Mouse (Mus musculus): ENCODE data around the gene Spen. TPM values are rescaled to one million over a fixed set of nuclear protein-coding genes. Genes with fewer than 3 reads are reported as not detected.

The Spen gene
- polyA plus RNA-seq, 1 experiment from 2014 or later: 6.2 TPM

DNA sequence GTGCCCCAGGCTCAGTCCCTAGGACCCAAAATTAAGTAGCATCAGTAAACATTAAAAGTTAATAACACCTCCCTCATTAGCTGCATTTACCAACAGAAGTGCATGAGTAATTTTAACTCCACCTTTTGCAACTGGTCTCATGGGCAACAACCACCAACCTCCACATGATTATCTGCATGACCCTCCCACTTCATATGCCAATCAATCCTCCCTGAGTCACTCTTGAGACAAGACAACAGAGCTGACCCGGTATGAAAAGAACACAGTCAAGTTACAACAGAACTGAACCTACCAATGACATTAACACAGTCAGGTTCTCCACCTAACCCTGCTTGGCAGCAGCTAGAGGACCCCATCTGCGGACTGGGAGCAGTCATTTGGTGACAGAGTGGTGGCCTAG is 12.5 kb downstream of the Spen start:
- Histone ChIP-seq H3K27me3 (ENCODE audit: insufficient read depth, low read length) (no peaks in the 10 kb centered on the region), H3K4me3 (replicated peaks; ENCODE audit: low read depth, low read length) (no peak overlapping the region), H3K9ac (ENCODE audit: low read depth, low read length) (no peak overlapping the region), H3K4me2 (ENCODE audit: low read length) (no peak overlapping the region), H3K27ac (no peak overlapping the region), H3K4me1 (replicated peaks; ENCODE audit: insufficient read depth, low read length) (peaks cover 9% of the 10 kb centered on the region; the same call in 1 of the 2 replicates), H3K36me3 (ENCODE audit: insufficient read depth, low read length) (peaks cover 9% of the 10 kb centered on the region), H3K9me3 (replicated peaks; ENCODE audit: low read length) (no peaks in the 10 kb centered on the region)
- 69% methylated on average over 2 of the region's 2 CpGs for WGBS
- ATAC-seq (replicated peaks; ENCODE audit: low FRiP score, low read depth) (no peak), DNase-seq (ENCODE audit: low spot score) (no peak)
- TF ChIP-seq CTCF (IDR thresholded peaks at IDR 0.05; ENCODE audit: low read depth): no peak

DNA sequence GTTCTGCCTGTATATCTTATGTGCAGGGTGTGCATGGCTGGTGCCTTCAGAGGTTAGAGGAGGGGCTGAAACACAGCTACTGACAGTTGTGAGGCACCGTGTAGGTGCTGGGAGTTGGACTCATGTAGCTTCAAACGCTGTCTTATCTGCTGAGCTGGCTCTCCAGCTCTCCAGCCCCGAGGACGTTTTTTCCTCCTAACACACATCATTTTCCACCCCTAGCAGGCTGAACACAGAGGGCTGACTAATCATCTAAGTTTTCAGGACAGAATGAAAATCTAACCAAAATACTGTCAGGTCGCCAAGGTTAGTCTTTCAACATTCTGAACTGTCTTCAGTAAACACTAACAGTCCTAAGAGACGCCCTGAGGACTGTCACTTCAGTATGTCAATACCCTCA is 13.7 kb downstream of the Spen start:
- Histone ChIP-seq H3K4me2 (ENCODE audit: low read length) (no peak overlapping the region), H3K36me3 (ENCODE audit: insufficient read depth, low read length) (peaks cover 14% of the 10 kb centered on the region), H3K4me3 (replicated peaks; ENCODE audit: low read depth, low read length) (no peak overlapping the region), H3K27ac (peak overlapping the region; percentile 37; the same call in 1 of the 2 replicates), H3K9me3 (replicated peaks; ENCODE audit: low read length) (no peaks in the 10 kb centered on the region), H3K4me1 (replicated peaks; ENCODE audit: insufficient read depth, low read length) (peaks cover 9% of the 10 kb centered on the region; the same call in 1 of the 2 replicates), H3K27me3 (ENCODE audit: insufficient read depth, low read length) (no peaks in the 10 kb centered on the region), H3K9ac (ENCODE audit: low read depth, low read length) (no peak overlapping the region)
- ATAC-seq (replicated peaks; ENCODE audit: low FRiP score, low read depth): no peak
- TF ChIP-seq CTCF (IDR thresholded peaks at IDR 0.05; ENCODE audit: low read depth): no peak
- DNase-seq (ENCODE audit: low spot score): no peak
- WGBS: 34% methylated on average over 6 of the region's 6 CpGs

DNA sequence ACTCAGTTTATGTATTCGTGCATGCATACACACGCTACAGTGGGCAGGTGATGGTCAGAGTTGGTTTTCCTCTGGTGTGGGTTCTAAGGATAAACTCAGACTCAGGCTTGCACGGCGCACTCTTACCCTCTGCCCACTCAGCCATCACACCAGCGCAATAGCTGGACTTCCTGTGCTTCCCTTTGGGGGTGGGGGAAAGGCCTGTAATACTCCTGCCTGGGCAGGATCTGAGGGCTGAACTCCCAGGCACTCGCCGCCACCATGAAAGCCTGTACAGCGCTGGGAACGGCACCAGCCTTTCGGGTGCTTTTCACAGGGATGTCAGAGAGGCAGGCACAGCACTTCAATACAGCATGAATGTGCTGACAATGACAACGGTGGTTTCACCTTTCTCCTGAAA is 15.3 kb downstream of the Spen start:
- TF ChIP-seq CTCF (IDR thresholded peaks at IDR 0.05; ENCODE audit: low read depth): no peak
- ATAC-seq (replicated peaks; ENCODE audit: low FRiP score, low read depth) (peak; percentile 57; the same call in 1 of the 2 replicates), DNase-seq (ENCODE audit: low spot score) (peak; percentile 58)
- Histone ChIP-seq H3K4me1 (replicated peaks; ENCODE audit: insufficient read depth, low read length) (peaks cover 9% of the 10 kb centered on the region; the same call in 1 of the 2 replicates), H3K4me3 (replicated peaks; ENCODE audit: low read depth, low read length) (no peak overlapping the region), H3K4me2 (ENCODE audit: low read length) (peak overlapping the region; percentile 1; the same call in 1 of the 2 replicates), H3K27ac (peak overlapping the region; percentile 48; the same call in 1 of the 2 replicates), H3K36me3 (ENCODE audit: insufficient read depth, low read length) (peaks cover 18% of the 10 kb centered on the region), H3K27me3 (ENCODE audit: insufficient read depth, low read length) (no peaks in the 10 kb centered on the region), H3K9me3 (replicated peaks; ENCODE audit: low read length) (no peaks in the 10 kb centered on the region), H3K9ac (ENCODE audit: low read depth, low read length) (no peak overlapping the region)
- 35% methylated on average over 11 of the region's 11 CpGs for WGBS

DNA sequence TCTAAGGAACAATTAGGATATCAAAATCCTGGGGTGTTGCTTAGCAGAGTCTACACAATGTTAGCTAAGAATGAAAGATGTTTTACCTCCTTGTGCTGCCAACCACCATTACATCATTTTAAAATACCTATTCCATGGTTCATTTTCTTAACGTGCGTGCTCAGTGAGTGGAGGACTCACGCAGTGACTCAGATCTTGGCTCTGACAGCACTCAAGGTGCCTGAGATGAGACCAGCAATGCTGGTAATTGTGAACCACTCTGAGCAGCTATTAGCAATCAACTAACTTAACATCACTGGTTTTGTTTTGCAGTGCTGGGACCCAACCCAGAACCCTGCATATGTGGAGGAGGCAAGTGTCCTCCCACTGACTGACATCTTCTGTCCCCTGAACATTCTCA is 20.0 kb downstream of the Spen start:
- H3K4me2 ChIP-seq (ENCODE audit: low read length): no peak overlapping the region
- no peak overlapping the region for H3K9ac ChIP-seq (ENCODE audit: low read depth, low read length)
- no peak overlapping the region for H3K4me3 ChIP-seq (replicated peaks; ENCODE audit: low read depth, low read length)
- DNase-seq (ENCODE audit: low spot score): no peak
- H3K9me3 ChIP-seq (replicated peaks; ENCODE audit: low read length): no peaks in the 10 kb centered on the region
- 83% methylated on average over 3 of the region's 3 CpGs for WGBS
- H3K36me3 ChIP-seq (ENCODE audit: insufficient read depth, low read length): peaks cover 30% of the 10 kb centered on the region
- no peaks in the 10 kb centered on the region for H3K27me3 ChIP-seq (ENCODE audit: insufficient read depth, low read length)
- no peak for TF ChIP-seq CTCF (IDR thresholded peaks at IDR 0.05; ENCODE audit: low read depth)
- ATAC-seq (replicated peaks; ENCODE audit: low FRiP score, low read depth): no peak
- H3K27ac ChIP-seq: no peak overlapping the region
- peaks cover 13% of the 10 kb centered on the region for H3K4me1 ChIP-seq (replicated peaks; ENCODE audit: insufficient read depth, low read length)

DNA sequence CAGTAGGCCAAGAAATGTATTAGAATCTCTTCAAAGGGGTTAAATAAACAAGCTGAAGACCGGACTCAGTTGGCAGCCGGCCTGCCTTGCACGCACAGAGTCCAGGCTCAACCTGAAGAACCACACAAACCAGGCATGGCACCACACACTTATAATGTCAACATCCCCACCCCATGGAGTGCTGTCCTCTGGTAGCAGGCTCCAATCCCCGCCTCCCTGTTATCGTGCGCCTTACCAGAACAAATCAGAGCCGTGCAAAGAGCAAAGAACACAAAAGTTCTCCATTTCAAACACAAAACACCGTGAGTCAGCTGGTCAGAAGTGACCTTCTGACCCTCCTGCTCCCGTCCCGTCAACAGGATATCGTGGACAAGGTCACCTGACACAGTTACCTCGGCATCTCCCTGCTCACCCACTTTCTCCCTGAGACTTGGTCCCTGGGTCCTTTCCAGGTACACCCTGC is 24.2 kb downstream of the Spen start:
- Histone ChIP-seq H3K36me3 (ENCODE audit: insufficient read depth, low read length) (peaks cover 15% of the 10 kb centered on the region; the same call in 1 of the 2 replicates), H3K9ac (ENCODE audit: low read depth, low read length) (no peak overlapping the region), H3K9me3 (replicated peaks; ENCODE audit: low read length) (no peaks in the 10 kb centered on the region), H3K27me3 (ENCODE audit: insufficient read depth, low read length) (no peaks in the 10 kb centered on the region), H3K27ac (peak overlapping the region; percentile 44; the same call in 1 of the 2 replicates), H3K4me2 (ENCODE audit: low read length) (no peak overlapping the region), H3K4me1 (replicated peaks; ENCODE audit: insufficient read depth, low read length) (peaks cover 6% of the 10 kb centered on the region), H3K4me3 (replicated peaks; ENCODE audit: low read depth, low read length) (no peak overlapping the region)
- DNase-seq (ENCODE audit: low spot score) (peak; percentile 23), ATAC-seq (replicated peaks; ENCODE audit: low FRiP score, low read depth) (peak; percentile 76)
- TF ChIP-seq CTCF (IDR thresholded peaks at IDR 0.05; ENCODE audit: low read depth): no peak
- 35% methylated on average over 12 of the region's 12 CpGs for WGBS

DNA sequence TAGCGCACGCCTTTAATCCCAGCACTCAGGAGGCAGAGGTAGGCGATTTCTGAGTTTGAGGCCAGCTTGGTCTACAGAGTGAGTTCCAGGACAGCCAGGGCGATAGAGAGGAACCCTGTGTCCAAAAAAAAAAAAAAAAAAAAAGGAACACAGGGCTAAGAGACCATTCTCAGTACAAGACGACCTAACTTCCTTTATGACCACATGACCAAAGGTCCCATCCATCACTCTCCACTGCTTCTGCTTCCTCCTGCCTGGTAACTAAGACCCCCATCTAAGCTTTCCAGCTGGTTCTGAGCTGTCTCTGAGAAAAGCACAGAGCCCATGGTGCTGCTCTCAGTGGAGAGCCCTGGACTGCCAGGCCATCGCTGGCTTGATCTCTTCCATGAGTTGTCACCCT is 26.3 kb downstream of the Spen start:
- ATAC-seq (replicated peaks; ENCODE audit: low FRiP score, low read depth) (no peak), DNase-seq (ENCODE audit: low spot score) (peak; percentile 47)
- WGBS: 65% methylated on average over 6 of the region's 6 CpGs
- Histone ChIP-seq H3K36me3 (ENCODE audit: insufficient read depth, low read length) (peaks cover 10% of the 10 kb centered on the region; the same call in 1 of the 2 replicates), H3K9me3 (replicated peaks; ENCODE audit: low read length) (no peaks in the 10 kb centered on the region), H3K4me2 (ENCODE audit: low read length) (no peak overlapping the region), H3K27me3 (ENCODE audit: insufficient read depth, low read length) (no peaks in the 10 kb centered on the region), H3K4me1 (replicated peaks; ENCODE audit: insufficient read depth, low read length) (peaks cover 9% of the 10 kb centered on the region), H3K9ac (ENCODE audit: low read depth, low read length) (no peak overlapping the region), H3K4me3 (replicated peaks; ENCODE audit: low read depth, low read length) (no peak overlapping the region), H3K27ac (no peak overlapping the region)
- TF ChIP-seq CTCF (IDR thresholded peaks at IDR 0.05; ENCODE audit: low read depth): no peak

DNA sequence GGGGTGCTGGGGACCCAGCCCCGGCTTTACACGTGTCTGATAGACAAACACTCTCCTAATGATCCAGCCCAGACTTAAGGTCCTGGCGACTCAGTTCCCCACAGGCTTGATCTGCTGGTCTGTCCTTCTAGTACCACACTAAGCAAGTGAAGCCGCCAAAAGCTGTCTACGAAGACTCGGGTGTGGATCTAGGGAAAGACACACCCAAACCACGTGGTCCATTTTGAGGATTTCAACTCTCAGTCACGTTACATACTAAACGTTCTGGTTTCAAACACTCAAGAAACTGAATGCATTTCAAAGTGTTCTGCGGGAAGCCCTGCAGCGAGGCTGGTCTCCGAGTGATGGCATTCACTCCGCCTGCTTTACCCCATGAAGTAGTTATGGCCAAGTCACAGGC is 27.9 kb downstream of the Spen start:
- ATAC-seq (replicated peaks; ENCODE audit: low FRiP score, low read depth): no peak
- Histone ChIP-seq H3K27me3 (ENCODE audit: insufficient read depth, low read length) (no peaks in the 10 kb centered on the region), H3K4me2 (ENCODE audit: low read length) (no peak overlapping the region), H3K9ac (ENCODE audit: low read depth, low read length) (no peak overlapping the region), H3K36me3 (ENCODE audit: insufficient read depth, low read length) (no peaks in the 10 kb centered on the region), H3K9me3 (replicated peaks; ENCODE audit: low read length) (no peaks in the 10 kb centered on the region), H3K4me1 (replicated peaks; ENCODE audit: insufficient read depth, low read length) (peaks cover 21% of the 10 kb centered on the region), H3K27ac (no peak overlapping the region), H3K4me3 (replicated peaks; ENCODE audit: low read depth, low read length) (no peak overlapping the region)
- no peak for DNase-seq (ENCODE audit: low spot score)
- 83% methylated on average over 13 of the region's 13 CpGs for WGBS
- TF ChIP-seq CTCF (IDR thresholded peaks at IDR 0.05; ENCODE audit: low read depth): no peak
